Mouse (Mus musculus): Measurements from ENCODE around the gene Adgrg6. TPM values are rescaled to one million over a fixed set of nuclear protein-coding genes. Genes with fewer than 3 reads are reported as not detected.

Adgrg6 gene
- polyA plus RNA-seq, 1 experiment from 2014 or later: 2.9 TPM

DNA sequence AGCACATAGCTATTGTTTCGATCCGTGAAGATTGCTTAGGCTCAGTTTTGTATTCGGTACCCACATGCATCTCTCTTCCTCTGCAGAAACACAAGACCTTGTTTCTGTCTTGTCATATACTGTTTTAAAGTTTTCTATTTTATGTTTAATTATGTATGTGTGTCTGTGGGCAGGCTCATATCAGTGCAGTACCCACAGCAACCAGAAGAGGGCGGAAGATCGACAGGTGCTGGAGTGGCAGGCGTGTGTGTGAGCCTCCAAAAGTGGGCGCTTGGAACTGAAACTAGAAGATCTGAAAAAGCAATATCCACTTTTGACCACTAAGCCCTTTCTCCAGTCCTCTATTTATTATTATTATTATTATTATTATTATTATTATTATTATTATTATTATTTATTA is 95.4 kb downstream of the Adgrg6 start:
- no peaks in the 10 kb centered on the region for H3K9me3 ChIP-seq
- H3K9ac ChIP-seq: no peak overlapping the region
- H3K4me1 ChIP-seq (replicated peaks): no peaks in the 10 kb centered on the region
- no peak overlapping the region for H3K4me3 ChIP-seq
- WGBS: 78% methylated on average over 7 of the region's 7 CpGs
- H3K27me3 ChIP-seq: no peaks in the 10 kb centered on the region
- ATAC-seq (ENCODE audit: low FRiP score): no peak
- H3K4me2 ChIP-seq: no peak overlapping the region
- no peak overlapping the region for H3K27ac ChIP-seq
- H3K36me3 ChIP-seq: no peaks in the 10 kb centered on the region

DNA sequence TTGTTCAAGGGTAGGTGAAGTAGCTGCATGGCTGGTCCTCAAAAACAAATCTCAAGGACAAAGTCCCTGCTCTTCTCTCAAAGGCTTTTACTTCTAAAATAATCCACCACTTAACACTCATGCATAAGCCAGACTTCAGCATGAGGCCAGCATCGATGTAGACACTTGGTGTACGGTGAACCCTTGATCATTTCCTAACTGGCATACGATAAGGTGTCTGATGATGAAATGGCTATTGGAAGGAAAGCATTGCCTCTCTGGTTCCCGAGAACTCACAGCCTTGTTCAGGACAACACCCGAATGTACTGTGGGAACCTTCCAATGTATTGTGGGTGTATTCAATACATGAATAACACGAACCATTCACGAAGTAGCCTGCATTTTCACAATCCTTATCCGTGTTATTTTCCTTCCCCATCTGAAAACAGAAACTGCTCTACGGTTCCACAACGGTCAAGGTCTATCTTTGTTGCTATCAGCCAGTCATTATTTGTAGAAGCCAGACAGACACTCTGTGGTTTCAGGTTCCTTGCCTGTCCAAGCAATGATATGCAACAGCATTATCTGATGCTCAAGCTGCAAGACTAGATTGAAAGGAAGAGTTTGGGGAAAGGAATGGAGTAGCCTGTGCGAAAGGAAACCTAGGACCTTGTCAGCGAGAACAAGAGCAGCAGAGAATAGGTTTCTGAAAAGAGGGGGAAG is 99.7 kb downstream of the Adgrg6 start:
- Histone ChIP-seq H3K27ac (no peak overlapping the region), H3K4me3 (no peak overlapping the region), H3K9ac (no peak overlapping the region), H3K36me3 (no peaks in the 10 kb centered on the region), H3K4me2 (no peak overlapping the region), H3K27me3 (no peaks in the 10 kb centered on the region), H3K9me3 (no peaks in the 10 kb centered on the region), H3K4me1 (replicated peaks) (no peaks in the 10 kb centered on the region)
- WGBS: 92% methylated on average over 12 of the region's 12 CpGs
- no peak for ATAC-seq (ENCODE audit: low FRiP score)

DNA sequence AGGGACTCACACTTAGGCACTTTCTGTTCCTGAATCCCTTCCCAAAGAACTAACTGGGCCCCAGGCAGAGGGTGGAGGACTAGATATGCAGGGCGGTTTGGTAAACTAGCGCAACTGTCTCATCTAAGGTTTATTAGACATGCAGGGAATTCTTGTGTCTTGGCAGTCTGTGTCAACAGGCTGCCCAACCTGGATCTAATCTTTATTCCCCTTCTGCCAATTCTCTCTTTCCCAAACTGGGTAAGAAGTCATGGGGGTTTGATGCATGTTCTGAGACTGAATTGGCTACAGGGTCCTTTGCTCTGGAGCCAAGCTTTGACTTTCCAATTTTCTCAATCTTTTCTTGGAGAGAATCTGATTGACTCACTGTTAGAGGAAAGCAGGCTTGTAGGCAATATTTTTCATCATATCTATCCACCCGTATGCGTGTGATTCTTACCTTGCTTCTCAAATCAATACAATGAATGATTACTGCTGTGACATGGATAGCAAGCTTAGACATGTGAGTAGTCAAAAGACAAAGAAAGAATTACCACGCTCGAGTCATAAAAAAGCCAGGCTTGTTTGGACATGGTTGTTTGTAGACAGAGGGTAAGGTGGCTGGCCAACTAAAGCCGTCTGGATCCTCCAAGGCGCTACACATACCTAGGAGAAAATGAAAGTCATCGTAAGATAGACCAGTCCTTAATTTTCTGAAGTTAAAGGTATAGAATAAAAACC is 104.4 kb downstream of the Adgrg6 start:
- Histone ChIP-seq H3K27ac (no peak overlapping the region), H3K4me2 (no peak overlapping the region), H3K27me3 (no peaks in the 10 kb centered on the region), H3K9ac (no peak overlapping the region), H3K9me3 (no peaks in the 10 kb centered on the region), H3K4me3 (no peak overlapping the region), H3K4me1 (replicated peaks) (no peaks in the 10 kb centered on the region), H3K36me3 (no peaks in the 10 kb centered on the region)
- 90% methylated on average over 9 of the region's 9 CpGs for WGBS
- ATAC-seq (ENCODE audit: low FRiP score): no peak

DNA sequence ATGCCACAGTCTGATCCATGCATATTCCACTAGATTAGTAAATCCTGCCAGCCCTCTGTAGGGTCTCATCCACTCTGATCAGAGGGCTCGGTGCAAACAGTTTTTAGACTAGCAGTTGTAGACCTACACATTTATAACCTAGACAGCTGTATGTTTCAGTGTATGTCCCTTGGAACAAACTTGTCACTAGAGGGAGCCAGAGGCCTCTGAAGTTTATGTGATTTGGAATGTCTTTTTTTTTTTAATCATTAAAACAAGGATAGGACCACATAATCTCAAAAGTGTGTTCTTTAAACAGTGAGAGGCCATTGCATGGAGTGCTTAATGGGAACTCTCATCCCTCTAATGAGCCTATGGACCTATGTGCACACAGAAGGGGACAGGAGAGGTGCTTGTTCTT is 141.4 kb downstream of the Adgrg6 start:
- 70% methylated on average over 1 of the region's 1 CpGs for whole genome bisulfite sequencing
- H3K4me1 ChIP-seq (replicated peaks): no peaks in the 10 kb centered on the region
- no peak for ATAC-seq (ENCODE audit: low FRiP score)
- no peak overlapping the region for H3K4me3 ChIP-seq
- H3K4me2 ChIP-seq: no peak overlapping the region
- 0 out of 2 replicates have a peak, but pooled peaks cover 4% of the 10 kb centered on the region for H3K36me3 ChIP-seq
- peaks cover 17% of the 10 kb centered on the region for H3K9me3 ChIP-seq
- no peak overlapping the region for H3K27ac ChIP-seq
- no peak overlapping the region for H3K9ac ChIP-seq
- H3K27me3 ChIP-seq: no peaks in the 10 kb centered on the region

DNA sequence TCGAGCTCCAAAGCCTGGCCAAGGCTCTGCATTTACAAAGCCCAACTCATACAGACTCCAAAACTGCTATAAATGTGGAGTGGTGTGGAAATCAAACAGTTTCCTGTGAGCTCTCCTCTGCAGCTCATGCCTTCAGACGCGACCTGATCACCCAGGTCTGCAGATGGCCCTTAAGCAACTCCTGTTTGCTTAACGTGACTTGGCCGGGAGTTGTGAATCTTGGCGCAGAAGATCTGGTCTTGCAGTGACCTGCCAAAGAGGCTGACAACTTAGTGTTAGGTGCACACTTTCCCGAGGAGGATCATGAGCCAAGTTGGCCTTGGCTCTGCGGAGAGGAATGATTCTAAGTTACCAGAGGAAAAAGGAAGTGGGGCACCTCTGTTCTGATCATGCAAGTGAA is 143.7 kb downstream of the Adgrg6 start:
- WGBS: 86% methylated on average over 8 of the region's 8 CpGs
- H3K4me2 ChIP-seq: no peak overlapping the region
- H3K9ac ChIP-seq: no peak overlapping the region
- H3K36me3 ChIP-seq: no peaks in the 10 kb centered on the region
- no peak overlapping the region for H3K27ac ChIP-seq
- no peak overlapping the region for H3K4me3 ChIP-seq
- peaks cover 5% of the 10 kb centered on the region for H3K9me3 ChIP-seq
- H3K27me3 ChIP-seq: no peaks in the 10 kb centered on the region
- ATAC-seq (ENCODE audit: low FRiP score): no peak
- no peaks in the 10 kb centered on the region for H3K4me1 ChIP-seq (replicated peaks)

DNA sequence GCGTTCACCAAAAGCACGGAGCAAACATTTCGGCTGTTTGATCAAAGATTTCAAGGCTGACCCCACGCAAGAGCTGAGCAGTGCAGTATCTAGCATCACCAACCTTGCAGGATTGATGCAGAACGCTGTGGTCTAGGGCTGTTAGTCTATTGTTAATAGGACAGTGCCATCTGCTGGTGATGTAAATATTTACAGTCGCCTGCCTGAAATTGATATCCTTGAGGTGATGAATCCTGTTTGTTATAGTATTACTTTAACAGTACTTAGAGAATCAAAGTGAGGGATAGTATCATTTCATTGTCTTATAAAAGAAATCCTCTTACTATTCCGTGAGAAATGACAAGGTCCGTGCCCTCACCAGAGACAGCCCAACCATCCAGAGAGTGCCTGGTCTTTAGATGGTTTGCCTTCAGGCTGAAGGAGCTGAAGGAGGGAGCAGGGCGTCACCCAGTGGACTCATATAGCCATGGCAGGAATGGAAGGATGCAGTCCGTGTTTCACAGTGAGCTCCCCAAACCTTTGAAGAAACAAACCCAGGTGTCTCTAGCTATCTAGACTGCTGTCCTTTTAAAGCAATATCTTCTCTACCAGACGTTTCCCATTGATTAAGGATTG is 154.3 kb downstream of the Adgrg6 start:
- 17% methylated on average over 11 of the region's 11 CpGs for WGBS
- H3K9me3 ChIP-seq: no peaks in the 10 kb centered on the region
- no peak overlapping the region for H3K9ac ChIP-seq
- H3K4me3 ChIP-seq: no peak overlapping the region
- H3K27me3 ChIP-seq: no peaks in the 10 kb centered on the region
- H3K4me1 ChIP-seq (replicated peaks): no peaks in the 10 kb centered on the region
- H3K4me2 ChIP-seq: no peak overlapping the region; the same call in 1 of the 2 replicates
- no peaks in the 10 kb centered on the region for H3K36me3 ChIP-seq
- ATAC-seq (ENCODE audit: low FRiP score): peak; percentile 97
- H3K27ac ChIP-seq: no peak overlapping the region

DNA sequence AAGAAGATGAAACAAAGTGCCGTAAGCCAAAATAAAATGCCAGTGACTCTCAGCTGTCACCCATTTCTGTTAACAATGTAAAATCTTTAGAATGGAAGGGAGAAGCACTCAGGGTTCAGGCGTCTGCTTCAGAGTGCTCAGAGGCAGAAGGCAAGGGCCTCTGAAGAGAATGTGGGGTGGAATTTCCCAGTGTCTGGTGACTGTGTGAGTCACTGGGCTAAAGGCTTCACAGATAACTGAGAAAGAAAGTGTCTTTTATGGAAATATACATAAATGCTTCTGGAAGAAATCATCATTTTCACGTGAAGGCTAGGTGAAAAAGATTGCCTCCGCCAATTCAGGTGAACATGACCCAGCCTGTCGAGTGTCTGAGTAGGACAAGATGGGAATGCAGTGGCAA is 159.9 kb downstream of the Adgrg6 start:
- no peaks in the 10 kb centered on the region for H3K4me1 ChIP-seq (replicated peaks)
- H3K4me2 ChIP-seq: no peak overlapping the region
- ATAC-seq (ENCODE audit: low FRiP score): no peak
- H3K27ac ChIP-seq: no peak overlapping the region
- H3K9me3 ChIP-seq: no peaks in the 10 kb centered on the region
- H3K36me3 ChIP-seq: no peaks in the 10 kb centered on the region
- H3K4me3 ChIP-seq: no peak overlapping the region
- no peaks in the 10 kb centered on the region for H3K27me3 ChIP-seq
- WGBS: 91% methylated on average over 5 of the region's 5 CpGs
- H3K9ac ChIP-seq: no peak overlapping the region

DNA sequence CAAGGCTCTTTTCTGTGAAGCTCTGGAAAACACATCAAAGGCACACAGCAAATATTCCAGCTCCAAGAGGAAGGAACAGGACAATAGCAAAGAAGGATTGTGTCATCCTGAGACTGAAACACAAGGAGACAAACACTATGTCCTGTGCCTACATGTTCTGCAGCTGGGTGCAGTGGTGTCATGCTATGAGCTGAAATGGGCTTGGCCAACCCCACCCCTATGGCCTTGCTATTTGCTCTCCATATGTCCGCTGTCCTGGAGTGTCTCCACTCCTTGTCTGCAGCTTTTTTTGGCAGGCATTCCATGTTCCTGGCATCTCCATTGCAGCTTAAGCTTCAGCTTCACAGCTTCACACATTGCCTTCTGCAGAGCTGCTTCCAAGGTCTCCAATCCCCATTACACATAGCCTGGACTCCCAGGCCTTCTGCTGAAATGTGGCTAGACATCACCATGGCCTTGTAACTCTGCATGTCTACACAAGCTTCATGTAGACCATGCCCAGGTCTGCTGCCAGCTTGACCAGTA is 180.3 kb downstream of the Adgrg6 start:
- 100% methylated on average over 1 of the region's 1 CpGs for WGBS
- H3K4me2 ChIP-seq: no peak overlapping the region
- no peak overlapping the region for H3K9ac ChIP-seq
- H3K27me3 ChIP-seq: no peaks in the 10 kb centered on the region
- no peak for ATAC-seq (ENCODE audit: low FRiP score)
- H3K27ac ChIP-seq: no peak overlapping the region
- H3K4me1 ChIP-seq (replicated peaks): no peaks in the 10 kb centered on the region
- H3K36me3 ChIP-seq: no peaks in the 10 kb centered on the region
- no peak overlapping the region for H3K4me3 ChIP-seq
- no peaks in the 10 kb centered on the region for H3K9me3 ChIP-seq

DNA sequence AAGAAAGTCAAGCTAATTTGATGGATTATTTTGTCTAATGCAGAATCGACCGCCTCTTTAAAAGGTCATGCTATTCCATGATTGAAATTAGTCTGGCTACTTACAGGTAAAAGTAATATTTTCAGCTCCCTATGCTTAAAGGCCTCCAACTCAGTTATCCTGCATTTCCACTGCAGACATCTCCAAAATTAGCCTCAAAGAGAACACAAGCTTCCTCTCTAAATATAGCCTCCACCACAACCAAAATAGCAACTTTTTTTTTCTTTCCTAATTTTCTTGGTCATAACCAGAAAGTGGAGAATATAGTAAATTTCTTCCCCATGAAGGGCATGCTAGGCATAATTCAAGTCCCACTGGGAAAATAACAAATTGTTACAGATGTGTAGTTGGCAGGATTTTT is 182.2 kb downstream of the Adgrg6 start:
- H3K9ac ChIP-seq: no peak overlapping the region

DNA sequence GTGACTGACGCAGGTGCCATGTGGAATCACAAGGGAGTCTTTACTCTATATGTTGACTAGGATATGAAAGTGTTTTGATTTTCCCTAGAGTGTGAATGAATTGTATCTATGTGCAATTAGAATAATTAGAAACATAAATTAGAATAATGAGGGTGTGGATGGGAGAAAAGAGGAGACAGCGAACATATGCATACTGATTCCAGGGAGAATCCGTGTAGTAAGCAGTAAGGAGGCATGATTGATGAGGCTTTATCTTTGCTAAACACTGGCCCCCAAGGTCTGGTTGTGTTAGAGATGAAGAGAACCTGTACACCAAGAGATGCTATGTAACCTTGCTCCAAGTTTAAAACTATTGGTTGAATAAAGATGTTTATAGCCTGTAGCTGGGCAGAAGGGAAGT is 187.2 kb downstream of the Adgrg6 start:
- no peaks in the 10 kb centered on the region for H3K36me3 ChIP-seq
- WGBS: 43% methylated on average over 3 of the region's 3 CpGs
- peak; percentile 54; the same call in 1 of the 2 replicates for ATAC-seq (ENCODE audit: low FRiP score)
- no peaks in the 10 kb centered on the region for H3K4me1 ChIP-seq (replicated peaks)
- no peak overlapping the region for H3K27ac ChIP-seq
- H3K9ac ChIP-seq: no peak overlapping the region
- no peak overlapping the region for H3K4me3 ChIP-seq
- H3K27me3 ChIP-seq: no peaks in the 10 kb centered on the region
- no peak overlapping the region for H3K4me2 ChIP-seq
- H3K9me3 ChIP-seq: no peaks in the 10 kb centered on the region

More for the DNA sequence above, 182.2 kb downstream of the Adgrg6 start:
- no peaks in the 10 kb centered on the region for H3K27me3 ChIP-seq
- H3K4me3 ChIP-seq: no peak overlapping the region
- no peaks in the 10 kb centered on the region for H3K9me3 ChIP-seq
- no peak for ATAC-seq (ENCODE audit: low FRiP score)
- WGBS: 95% methylated on average over 2 of the region's 2 CpGs
- no peaks in the 10 kb centered on the region for H3K4me1 ChIP-seq (replicated peaks)
- H3K4me2 ChIP-seq: no peak overlapping the region
- H3K36me3 ChIP-seq: no peaks in the 10 kb centered on the region
- no peak overlapping the region for H3K27ac ChIP-seq
